ENCODE assay signal across 9 mouse cellular contexts in the genomic region with DNA sequence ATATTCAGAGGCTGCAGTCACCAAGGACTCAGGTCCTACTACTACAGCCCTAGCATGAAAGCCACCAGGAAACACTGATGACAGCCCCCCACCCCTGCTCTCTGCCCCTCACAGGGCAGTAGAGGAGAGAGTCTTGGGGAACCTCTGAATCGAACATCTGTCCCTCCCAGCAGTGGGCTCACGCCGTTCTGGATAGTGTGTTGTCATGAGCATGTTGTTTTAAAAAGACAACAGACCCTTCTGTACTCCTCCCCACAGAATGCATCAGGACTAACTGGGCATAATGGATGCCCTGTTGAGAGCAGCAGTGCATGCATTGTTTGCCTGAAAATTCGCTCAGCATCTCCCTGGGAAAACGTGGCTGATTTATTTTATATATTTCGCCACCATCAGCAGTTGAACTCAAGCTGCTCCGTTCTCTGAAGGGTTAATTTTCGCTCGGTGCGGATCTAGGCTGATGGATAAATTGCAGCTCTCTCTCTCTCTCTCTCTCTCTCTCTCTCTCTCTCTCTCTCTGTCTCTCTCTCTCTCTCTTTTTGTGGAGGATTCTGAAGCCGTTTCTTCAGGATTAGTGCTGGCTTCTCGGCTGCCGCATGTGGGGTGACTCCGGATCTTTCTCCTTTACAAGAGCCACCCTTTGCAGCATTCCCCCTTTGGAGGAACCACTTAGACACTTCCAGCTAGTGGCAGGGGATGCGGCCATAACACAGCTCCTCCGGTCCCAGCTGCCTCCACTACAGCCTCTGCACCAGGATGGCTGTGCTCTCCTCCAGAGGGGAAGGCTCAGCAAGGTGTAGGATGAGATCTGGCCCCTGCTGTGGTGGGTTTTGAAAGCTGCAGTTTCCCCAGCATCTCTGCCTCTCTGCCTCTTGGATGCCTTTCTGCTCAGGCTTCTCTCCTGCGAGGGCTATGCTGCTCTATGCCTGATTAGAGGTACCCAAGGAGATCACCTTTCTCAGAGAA.
A peak's percentile ranks its signal among the peaks of the same experiment; 100 is the strongest.
DNase-seq lines count a peak whose midpoint lies in the region; ATAC-seq and TF ChIP-seq lines count a peak whose summit lies in the region.
"Had no signal": no experiment of that assay in that cellular context is flagged by ENCODE, and none has a peak within 500 bp of the region (broad histone marks: within the 10 kb centered on the region; RNA-seq: fewer than 3 reads in every experiment).

No protein-coding gene starts in this region.

- H3K27me3 ChIP-seq in G1E (ENCODE audit: insufficient read depth, low read length), result no peaks in the 10 kb centered on the region
- no peaks in the 10 kb centered on the region for H3K27me3 ChIP-seq in embryonic facial prominence, embryonic 15.5 days
- peaks cover 7% of the 10 kb centered on the region; the same call in 1 of the 2 replicates for H3K27me3 ChIP-seq in limb, embryonic 13.5 days
- H3K27me3 ChIP-seq in stomach, postnatal 0 days (ENCODE audit: control insufficient read depth, insufficient read depth, low read length), result no peaks in the 10 kb centered on the region

- ATAC-seq in frontal cortex, adult (ENCODE audit: low TSS enrichment), result peak; percentile 56
- ATAC-seq in G1E (ENCODE audit: extremely low read depth, insufficient number of reproducible peaks, low FRiP score, poor library complexity, severe bottlenecking), result no peak
- no peak for ATAC-seq in embryonic facial prominence, embryonic 15.5 days (ENCODE audit: insufficient number of reproducible peaks, low FRiP score, low TSS enrichment, low read depth)
- no peak for ATAC-seq in limb, embryonic 13.5 days (ENCODE audit: low FRiP score, low read depth)
- no peak for ATAC-seq in stomach, postnatal 0 days (ENCODE audit: low FRiP score, low TSS enrichment)

- TF ChIP-seq EP300 in stomach, postnatal 0 days (optimal IDR thresholded peaks at IDR 0.05), result no peak

- 7% methylated on average over 17 of the region's 17 CpGs for WGBS in embryonic facial prominence, embryonic 15.5 days
- 10% methylated on average over 17 of the region's 17 CpGs for WGBS in limb, embryonic 13.5 days
- WGBS in stomach, postnatal 0 days, result 22% methylated on average over 17 of the region's 17 CpGs

- H3K36me3 ChIP-seq in G1E (replicated peaks), result no peaks in the 10 kb centered on the region
- H3K36me3 ChIP-seq in embryonic facial prominence, embryonic 15.5 days, result no peaks in the 10 kb centered on the region
- no peaks in the 10 kb centered on the region for H3K36me3 ChIP-seq in limb, embryonic 13.5 days
- H3K36me3 ChIP-seq in stomach, postnatal 0 days (ENCODE audit: control insufficient read depth, insufficient read depth, low read length), result no peaks in the 10 kb centered on the region
- H3K36me3 ChIP-seq: liver, embryonic 15.5 days had no signal

- H3K4me3 ChIP-seq in G1E (ENCODE audit: low read depth, low read length), result 0 out of 2 replicates have a peak overlapping the region, but pooled peaks have one; percentile 13
- peak overlapping the region; percentile 26 for H3K4me3 ChIP-seq in embryonic facial prominence, embryonic 15.5 days (replicated peaks)
- H3K4me3 ChIP-seq in limb, embryonic 13.5 days, result peak overlapping the region; percentile 35
- H3K4me3 ChIP-seq in stomach, postnatal 0 days (ENCODE audit: low read depth, low read length), result peak overlapping the region; percentile 6; the same call in 1 of the 2 replicates
- H3K4me3 ChIP-seq: liver, embryonic 15.5 days had no signal

- no peak for TF ChIP-seq CTCF in G1E (IDR thresholded peaks at IDR 0.05; ENCODE audit: low read depth, low read length)
- TF ChIP-seq CTCF in stomach, postnatal 0 days (IDR thresholded peaks at IDR 0.05; ENCODE audit: low read depth), result no peak

- H3K4me2 ChIP-seq in embryonic facial prominence, embryonic 15.5 days (replicated peaks), result peak overlapping the region; percentile 44
- H3K4me2 ChIP-seq in limb, embryonic 13.5 days (replicated peaks), result peak overlapping the region; percentile 60
- peak overlapping the region; percentile 27 for H3K4me2 ChIP-seq in stomach, postnatal 0 days (replicated peaks; ENCODE audit: low read depth)
- H3K4me2 ChIP-seq: liver, embryonic 15.5 days had no signal

- H3K27ac ChIP-seq in embryonic facial prominence, embryonic 15.5 days (replicated peaks), result no peak overlapping the region
- no peak overlapping the region for H3K27ac ChIP-seq in limb, embryonic 13.5 days
- no peak overlapping the region for H3K27ac ChIP-seq in stomach, postnatal 0 days (replicated peaks)
- H3K27ac ChIP-seq: liver, embryonic 15.5 days had no signal

- 0 out of 2 replicates have a peak overlapping the region, but pooled peaks have one; percentile 2 for H3K9ac ChIP-seq in embryonic facial prominence, embryonic 15.5 days
- peak overlapping the region; percentile 61 for H3K9ac ChIP-seq in limb, embryonic 13.5 days
- no peak overlapping the region for H3K9ac ChIP-seq in stomach, postnatal 0 days (ENCODE audit: low read length)
- H3K9ac ChIP-seq: liver, embryonic 15.5 days had no signal

- H3K9me3 ChIP-seq in G1E (replicated peaks), result peaks cover 57% of the 10 kb centered on the region
- no peaks in the 10 kb centered on the region for H3K9me3 ChIP-seq in embryonic facial prominence, embryonic 15.5 days (replicated peaks)
- no peaks in the 10 kb centered on the region for H3K9me3 ChIP-seq in limb, embryonic 13.5 days
- no peaks in the 10 kb centered on the region for H3K9me3 ChIP-seq in stomach, postnatal 0 days (ENCODE audit: control insufficient read depth, low read length)
- H3K9me3 ChIP-seq: liver, embryonic 15.5 days had no signal

- DNase-seq in frontal cortex, adult 2 months (ENCODE audit: extremely low spot score in 1 of 2, low spot score in 1 of 2), result no peak
- DNase-seq in G1E (ENCODE audit: low spot score), result no peak
- DNase-seq in stomach, postnatal 0 days (ENCODE audit: low spot score), result no peak
- DNase-seq in thymus, postnatal 0 days (ENCODE audit: low spot score), result no peak
- no peak for DNase-seq in thymus, adult 18-20 months

- no peaks in the 10 kb centered on the region for H3K4me1 ChIP-seq in G1E (ENCODE audit: insufficient read depth, low read depth, low read length)
- H3K4me1 ChIP-seq in embryonic facial prominence, embryonic 15.5 days, result no peaks in the 10 kb centered on the region
- peaks cover 22% of the 10 kb centered on the region for H3K4me1 ChIP-seq in limb, embryonic 13.5 days
- no peaks in the 10 kb centered on the region for H3K4me1 ChIP-seq in stomach, postnatal 0 days (replicated peaks; ENCODE audit: control insufficient read depth, insufficient read depth)
- H3K4me1 ChIP-seq: liver, embryonic 15.5 days had no signal
